Mouse (Mus musculus): Measurements from ENCODE around the gene Gm4763.

DNA sequence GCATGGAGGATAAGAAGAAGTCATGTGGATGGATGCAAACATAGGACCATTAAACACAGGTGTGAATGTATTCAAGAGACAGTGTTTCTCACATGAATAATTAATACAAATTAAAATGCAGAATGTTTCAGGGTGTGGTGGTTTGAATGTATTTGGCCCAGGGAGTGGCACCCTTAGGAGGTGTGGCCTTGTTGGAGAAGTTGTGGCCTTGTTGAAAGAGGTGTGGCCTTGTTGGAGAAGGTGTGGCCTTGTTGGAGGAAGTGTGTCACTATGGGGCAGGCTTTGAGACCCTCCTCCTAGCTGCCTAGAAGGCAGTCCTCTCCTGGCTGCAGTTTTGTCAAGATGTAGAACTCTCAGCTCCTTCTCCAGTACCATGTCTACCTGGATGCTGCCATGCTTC, 44.7 kb upstream of the Gm4763 start:
- TF ChIP-seq ZC3H11A (IDR thresholded peaks at IDR 0.05; ENCODE audit: low read depth, low read length) (no peak), TCF12 (IDR thresholded peaks at IDR 0.05; ENCODE audit: low read depth, low read length) (no peak), KAT2A (conservative IDR thresholded peaks at IDR 0.05; ENCODE audit: low read depth, low read length) (no peak), POLR2A (IDR thresholded peaks at IDR 0.05; ENCODE audit: control insufficient read depth in 1 of 2, insufficient read depth in 1 of 2, low read depth in 1 of 2, low read length in 2 of 2, poor library complexity in 1 of 2) (no peak), SMC3 (IDR thresholded peaks at IDR 0.05; ENCODE audit: low read depth, low read length) (no peak), BHLHE40 (IDR thresholded peaks at IDR 0.05; ENCODE audit: borderline replicate concordance, low read depth, low read length) (no peak)
